Mouse (Mus musculus) cerebellum, adult 11-12 months (tissue): ENCODE data around the gene Farp1.

Source experiments
- DNase-seq: peaks from one replicate; pipeline ENCODE4 v3.0.0; 2022

Gene Farp1

GRCm38 (mm10) chr14:121318382-121318781 is 283.4 kb downstream of the Farp1 start:
- DNase-seq: no peak

GRCm38 (mm10) chr14:121322150-121322549 is 287.1 kb downstream of the Farp1 start:
- DNase-seq: no peak

- DNase-seq: no peak
These were observed 287.6 kb downstream of the Farp1 start for GRCm38 (mm10) chr14:121322641-121323040.

GRCm38 (mm10) chr14:121324521-121325330 is 289.7 kb downstream of the Farp1 start:
- no peak for DNase-seq

GRCm38 (mm10) chr14:121326432-121326831 is 291.4 kb downstream of the Farp1 start:
- peak; percentile 56 for DNase-seq

GRCm38 (mm10) chr14:121328878-121329277 is 293.9 kb downstream of the Farp1 start:
- DNase-seq: no peak

GRCm38 (mm10) chr14:121329401-121330089 is 294.5 kb downstream of the Farp1 start:
- no peak for DNase-seq

- DNase-seq: no peak
These were observed 295.0 kb downstream of the Farp1 start for GRCm38 (mm10) chr14:121330090-121330408.
